Mouse (Mus musculus) brain, embryonic 14.5 days (tissue): ENCODE measurements around the gene Gkap1. TPM values are rescaled to one million over a fixed set of nuclear protein-coding genes. Genes with fewer than 3 reads are reported as not detected.

Source experiments
- DNase-seq: peaks from one replicate; pipeline ENCODE4 v3.0.0-alpha.2; 2011; ENCODE audit warnings: low read depth
- CTCF ChIP-seq: fragments of 200-500 bp; IDR thresholded peaks from 2 replicates; pipeline ENCODE4 v1.5.1; 2012; ENCODE audit warnings: inconsistent platforms, mild to moderate bottlenecking, moderate library complexity, borderline replicate concordance; ENCODE audit not compliant: insufficient read depth, insufficient read length; ENCODE audit errors: extremely low read depth
- POLR2A ChIP-seq: fragments of 200-500 bp; IDR thresholded peaks from 2 replicates; pipeline ENCODE4 v1.6.1; 2012; ENCODE audit warnings: mild to moderate bottlenecking, inconsistent platforms, borderline replicate concordance; ENCODE audit not compliant: poor library complexity, insufficient read depth, insufficient read length, severe bottlenecking; ENCODE audit errors: extremely low read depth
- polyA plus RNA-seq: library from polyadenylated mRNA; depleted of rRNA; stranded (reverse); fragments of >200 nt; gene quantifications from 2 replicates; pipeline ENCODE4 v1.2.3, GENCODE M21; 2012

The Gkap1 gene
- polyA plus RNA-seq, 1 experiment: 29.5 TPM

GRCm38 (mm10) chr13:58236536-58236935, 39.0 kb downstream of the Gkap1 start:
- DNase-seq: no peak
- TF ChIP-seq CTCF (no peak), POLR2A (no peak)

- TF ChIP-seq POLR2A (no peak), CTCF (peak; percentile 48; the same call in 1 of the 2 replicates)
- peak; percentile 55 for DNase-seq
Observed at GRCm38 (mm10) chr13:58232611-58233010, 42.9 kb downstream of the Gkap1 start.

GRCm38 (mm10) chr13:58232070-58232469, 43.4 kb downstream of the Gkap1 start:
- no peak for TF ChIP-seq POLR2A
- TF ChIP-seq CTCF: no peak
- DNase-seq: no peak

- TF ChIP-seq POLR2A (no peak), CTCF (no peak)
- no peak for DNase-seq
Observed at GRCm38 (mm10) chr13:58228624-58229023, 46.9 kb downstream of the Gkap1 start.

- no peak for TF ChIP-seq CTCF
- no peak for TF ChIP-seq POLR2A
- no peak for DNase-seq
Observed at GRCm38 (mm10) chr13:58225694-58226093, 49.8 kb downstream of the Gkap1 start.

GRCm38 (mm10) chr13:58220206-58220605, 55.3 kb downstream of the Gkap1 start:
- no peak for DNase-seq
- TF ChIP-seq POLR2A (no peak), CTCF (no peak)

- DNase-seq: no peak
- no peak for TF ChIP-seq CTCF
- TF ChIP-seq POLR2A: no peak
Observed at GRCm38 (mm10) chr13:58217536-58217935, 58.0 kb downstream of the Gkap1 start.

GRCm38 (mm10) chr13:58216395-58216794, 59.1 kb downstream of the Gkap1 start:
- DNase-seq: no peak
- TF ChIP-seq POLR2A: no peak
- no peak for TF ChIP-seq CTCF

GRCm38 (mm10) chr13:58215592-58216341, 59.7 kb downstream of the Gkap1 start, which contains the start of gene Ubqln1:
TSS of gene Ubqln1 (minus strand) at chr13:58215653.
- DNase-seq: peak; percentile 95
- TF ChIP-seq POLR2A (peak; percentile 96), CTCF (peak; percentile 34; the same call in 1 of the 2 replicates)

- no peak for TF ChIP-seq CTCF
- TF ChIP-seq POLR2A: no peak
- DNase-seq: no peak
Observed at GRCm38 (mm10) chr13:58215253-58215591, 60.3 kb downstream of the Gkap1 start.

- DNase-seq: peak; percentile 45
- TF ChIP-seq POLR2A (no peak), CTCF (no peak)
Observed at GRCm38 (mm10) chr13:58214346-58215252, 60.9 kb downstream of the Gkap1 start.
